Mouse (Mus musculus) adrenal gland (tissue): ENCODE data around the gene Qprt.

Experiments used
- intact Hi-C: fragments of 180-260 bp; cut with DNase I; formaldehyde crosslinking; loops from one replicate; pipeline ENCODE4 v1.15.1; 2025

Qprt gene

GRCm38 (mm10) chr7:127134821-127135447 lies 12.9 kb upstream of the Qprt start:
- intact Hi-C loops = loop anchor here (5.0 kb wide), 1 partner anchor 42 kb away; no protein-coding TSS in a partner anchor

GRCm38 (mm10) chr7:127133125-127133524 lies 11.1 kb upstream of the Qprt start:
- intact Hi-C loops = loop anchor here (5.0 kb wide), 1 partner anchor 44 kb away; no protein-coding TSS in a partner anchor

GRCm38 (mm10) chr7:127129638-127130037 lies 7.6 kb upstream of the Qprt start:
- intact Hi-C loops = loop anchor here (5.0 kb wide), 1 partner anchor 48 kb away; no protein-coding TSS in a partner anchor

GRCm38 (mm10) chr7:127121061-127121910 lies 740 bp downstream of the Qprt start:
- intact Hi-C loops = no loop called here

- intact Hi-C loops = loop anchor here (5.0 kb wide), 1 partner anchor 58 kb away; no protein-coding TSS in a partner anchor
Observed at GRCm38 (mm10) chr7:127118671-127119445, 3.2 kb downstream of the Qprt start.

GRCm38 (mm10) chr7:127117948-127118347 lies 4.1 kb downstream of the Qprt start:
- intact Hi-C loops = loop anchor here (5.0 kb wide), 1 partner anchor 59 kb away; no protein-coding TSS in a partner anchor

GRCm38 (mm10) chr7:127116331-127116935 lies 5.6 kb downstream of the Qprt start:
- intact Hi-C loops = loop anchor here (5.0 kb wide), 1 partner anchor 61 kb away; no protein-coding TSS in a partner anchor

- intact Hi-C loops = loop anchor here (5.0 kb wide), 1 partner anchor 62 kb away; no protein-coding TSS in a partner anchor
Observed at GRCm38 (mm10) chr7:127114920-127115319, 7.1 kb downstream of the Qprt start.

- intact Hi-C loops = no loop called here
Observed at GRCm38 (mm10) chr7:127113614-127114259, 8.3 kb downstream of the Qprt start.

- intact Hi-C loops = no loop called here
Observed at GRCm38 (mm10) chr7:127112921-127113597, 9.0 kb downstream of the Qprt start.

GRCm38 (mm10) chr7:127112251-127112841 lies 9.7 kb downstream of the Qprt start:
- intact Hi-C loops = no loop called here

- intact Hi-C loops = loop anchor here (2.0 kb wide), 1 partner anchor 289 kb away; no protein-coding TSS in a partner anchor
Observed at GRCm38 (mm10) chr7:127111461-127111860, 10.6 kb downstream of the Qprt start.

- intact Hi-C loops = loop anchor here (2.0 kb wide), 1 partner anchor 288 kb away; no protein-coding TSS in a partner anchor
Observed at GRCm38 (mm10) chr7:127110239-127111007, 11.6 kb downstream of the Qprt start.

GRCm38 (mm10) chr7:127105551-127105950 lies 16.5 kb downstream of the Qprt start:
- intact Hi-C loops = loop anchor here (10.0 kb wide), 1 partner anchor 351 kb away; the partner anchor contains the start of gene Mapk3

- intact Hi-C loops = loop anchor here (1.0 to 10.0 kb wide), 5 partner anchors 62 to 350 kb away; partner anchors contain the start of genes Kif22, Mapk3, Maz and Sez6l2
Observed at GRCm38 (mm10) chr7:127104560-127105332, 17.3 kb downstream of the Qprt start.

- intact Hi-C loops = loop anchor here (1.0 to 10.0 kb wide), 5 partner anchors 62 to 349 kb away; partner anchors contain the start of genes Kif22, Mapk3, Maz and Sez6l2
Observed at GRCm38 (mm10) chr7:127103960-127104359, 18.1 kb downstream of the Qprt start.

GRCm38 (mm10) chr7:127102148-127102547 lies 19.9 kb downstream of the Qprt start:
- intact Hi-C loops = loop anchor here (5.0 to 10.0 kb wide), 4 partner anchors 60 to 347 kb away; partner anchors contain the start of genes Kif22, Mapk3, Maz and Sez6l2
